Mouse (Mus musculus) testis, postnatal 14 days (tissue): ENCODE measurements around the gene Hlx.

Experiments used
- DNase-seq: peaks from one replicate; pipeline ENCODE4 v3.0.0; 2021; ENCODE audit warnings: low spot score

Hlx gene

DNA sequence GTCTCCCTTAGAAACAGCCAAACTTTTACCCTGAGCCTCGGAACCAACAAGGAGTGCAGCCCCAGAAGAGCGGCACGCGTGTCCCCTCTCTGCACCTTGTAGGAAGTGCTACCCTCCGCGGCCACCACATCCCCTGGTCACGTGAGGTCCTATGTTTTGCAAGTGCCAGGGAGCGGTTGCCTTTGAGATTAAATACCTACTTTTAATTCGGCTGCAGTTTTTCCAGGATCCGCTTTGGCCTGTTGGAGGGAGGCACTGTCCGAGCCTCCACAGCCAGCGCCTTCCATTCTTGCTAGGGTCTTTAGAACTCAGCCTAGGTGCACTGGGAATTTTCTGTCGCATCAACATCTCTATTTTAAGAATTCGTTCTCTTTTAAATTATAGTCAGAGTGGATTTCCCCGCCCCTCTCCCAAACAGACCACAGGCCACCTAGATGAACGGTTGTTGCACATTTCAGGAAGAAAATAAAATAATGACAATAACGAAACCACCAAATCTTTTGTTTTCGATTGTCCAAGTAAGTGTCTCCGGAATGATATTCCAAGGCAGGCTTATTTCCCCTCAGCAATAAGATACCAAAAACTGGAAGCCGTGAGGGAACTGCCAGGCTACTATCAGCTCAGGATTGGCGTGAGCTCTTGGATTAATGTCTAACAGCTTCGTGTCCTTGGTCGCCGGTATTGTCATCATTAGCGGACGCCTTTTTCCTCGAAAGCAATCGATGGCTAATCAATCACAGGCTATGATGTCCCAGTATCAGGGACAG, 1.1 kb upstream of the Hlx start:
- no peak for DNase-seq

DNA sequence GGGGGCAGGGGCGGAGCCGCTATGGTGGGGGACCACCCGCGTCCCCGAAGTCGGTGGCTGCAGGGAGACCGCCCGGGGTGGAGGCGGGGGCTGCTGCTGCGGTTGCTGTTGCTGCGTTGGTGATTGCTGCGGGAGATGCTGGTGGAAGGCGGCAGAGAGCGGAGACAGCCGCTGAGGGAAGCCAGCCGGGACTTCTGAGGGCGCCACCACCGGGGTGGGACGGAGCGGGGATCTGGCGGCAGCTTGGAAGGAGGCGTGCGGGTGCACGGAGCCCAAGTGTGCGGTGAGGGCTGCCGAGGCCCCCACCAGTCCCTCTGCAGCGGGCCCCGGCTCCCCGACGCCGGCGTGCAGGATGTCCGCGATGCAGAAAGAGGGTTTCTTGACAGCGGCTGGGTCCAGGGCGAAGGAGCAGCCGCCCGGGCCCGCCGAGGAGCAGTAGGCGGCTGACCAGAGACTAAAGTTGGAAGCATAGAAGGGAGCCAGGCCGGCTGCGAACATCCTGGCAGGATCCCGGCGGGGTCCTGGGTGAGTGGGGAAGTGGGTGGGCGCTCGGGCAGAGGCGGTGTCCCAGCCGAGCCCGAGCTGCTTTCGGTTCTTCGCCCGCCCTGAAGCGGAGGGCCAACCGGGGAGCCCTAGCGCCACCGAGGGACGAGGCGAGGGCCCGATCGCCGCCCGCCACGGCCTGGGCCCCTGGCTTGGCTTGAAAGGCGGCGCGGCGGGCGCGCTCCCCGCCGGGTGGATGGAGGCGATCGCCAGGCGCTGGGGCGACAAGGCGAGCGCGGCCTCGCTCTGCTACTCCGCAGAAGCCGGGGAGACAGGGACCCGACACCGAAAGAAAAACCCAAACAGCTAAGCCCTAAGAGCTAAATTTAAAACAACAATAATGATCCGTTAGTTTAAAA, 524 bp downstream of the Hlx start:
- no peak for DNase-seq

DNA sequence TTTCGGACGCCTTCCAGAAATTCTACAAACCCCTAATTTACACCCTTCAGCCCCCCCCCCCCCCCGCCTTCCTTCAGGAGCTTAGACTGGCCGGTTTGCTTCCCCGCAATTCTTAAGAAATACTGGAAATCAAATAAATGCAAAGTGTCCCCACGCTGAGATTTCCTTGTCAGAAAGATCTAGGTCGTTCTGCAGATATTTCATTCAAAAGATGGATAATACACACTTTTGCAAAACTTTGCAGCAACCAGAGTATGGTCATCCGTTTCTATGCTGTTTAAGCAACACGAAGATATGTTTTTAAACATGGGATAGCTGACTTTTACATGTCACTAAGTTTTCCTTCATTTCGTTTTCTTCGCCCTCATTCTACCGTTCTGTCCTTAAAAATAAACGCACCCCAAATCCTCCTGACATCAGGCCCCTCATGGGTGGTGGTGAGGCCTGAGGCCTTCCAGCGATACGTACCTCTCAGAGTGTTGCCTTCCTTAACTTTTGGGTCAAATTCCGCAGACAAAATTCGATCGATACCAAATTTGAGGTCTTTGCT, 1.3 kb downstream of the Hlx start:
- no peak for DNase-seq

DNA sequence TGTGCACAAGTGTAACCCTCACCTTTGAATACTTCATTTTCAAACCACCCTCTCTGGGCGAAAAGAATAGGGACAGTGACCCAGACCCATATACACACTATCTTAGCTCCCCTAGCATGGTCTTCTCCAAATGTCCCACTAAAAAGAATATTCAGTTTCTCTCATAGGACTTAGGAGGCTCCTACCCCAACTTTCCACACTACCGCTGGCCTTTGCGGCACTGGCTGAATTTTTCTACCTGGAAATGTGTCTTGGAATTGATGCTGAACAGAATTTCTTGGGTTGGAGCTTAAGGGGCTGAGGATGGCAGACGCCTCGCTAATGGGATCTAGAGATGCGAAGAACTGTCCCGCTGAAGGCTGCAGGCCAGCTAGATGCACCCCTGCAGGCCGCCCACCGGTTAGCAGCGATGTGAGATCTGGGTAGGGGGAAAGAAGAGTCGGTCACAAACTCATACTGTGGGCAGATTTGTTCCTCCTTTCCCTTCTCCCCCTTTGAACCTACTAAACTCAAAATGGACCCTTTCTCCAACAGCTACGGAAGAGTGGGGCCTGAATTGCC, 1.9 kb downstream of the Hlx start:
- DNase-seq: no peak

DNA sequence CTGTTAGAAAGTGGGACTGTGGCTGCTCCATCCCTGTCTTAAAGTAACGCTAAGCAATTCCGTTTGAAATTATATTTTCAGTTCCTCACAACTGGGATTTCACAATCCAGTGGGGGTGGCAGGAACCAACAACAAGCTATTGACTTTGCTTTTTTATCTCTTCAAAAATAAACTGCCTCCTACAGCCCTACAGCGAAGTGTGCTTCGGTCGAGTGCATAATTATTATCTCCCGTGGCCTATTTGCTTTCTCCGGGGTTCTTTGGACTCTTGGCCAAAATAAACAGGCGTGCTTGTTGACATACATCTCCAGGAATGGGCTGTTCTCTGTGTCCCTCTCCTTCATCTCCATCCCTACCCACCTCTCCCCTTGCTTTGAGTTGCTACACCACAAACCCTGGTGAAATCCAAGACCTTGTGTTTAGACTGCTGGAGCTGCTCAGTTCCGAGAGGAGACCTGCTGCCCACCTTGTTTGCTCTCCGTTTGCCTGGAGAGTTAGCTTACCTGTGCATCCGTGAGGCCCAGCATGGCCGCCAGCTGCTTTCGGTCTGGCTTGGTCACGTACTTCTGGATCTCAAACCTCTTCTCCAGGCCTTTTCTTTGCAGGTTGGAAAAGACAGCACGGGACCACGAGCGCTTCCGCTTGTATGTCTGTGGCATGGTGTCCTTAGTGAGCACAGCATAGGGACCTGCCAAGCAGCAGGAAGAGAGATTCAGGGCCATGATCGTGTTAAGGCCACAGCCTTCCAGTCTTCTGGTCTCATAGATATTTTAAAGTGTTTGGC, 2.9 kb downstream of the Hlx start:
- no peak for DNase-seq

DNA sequence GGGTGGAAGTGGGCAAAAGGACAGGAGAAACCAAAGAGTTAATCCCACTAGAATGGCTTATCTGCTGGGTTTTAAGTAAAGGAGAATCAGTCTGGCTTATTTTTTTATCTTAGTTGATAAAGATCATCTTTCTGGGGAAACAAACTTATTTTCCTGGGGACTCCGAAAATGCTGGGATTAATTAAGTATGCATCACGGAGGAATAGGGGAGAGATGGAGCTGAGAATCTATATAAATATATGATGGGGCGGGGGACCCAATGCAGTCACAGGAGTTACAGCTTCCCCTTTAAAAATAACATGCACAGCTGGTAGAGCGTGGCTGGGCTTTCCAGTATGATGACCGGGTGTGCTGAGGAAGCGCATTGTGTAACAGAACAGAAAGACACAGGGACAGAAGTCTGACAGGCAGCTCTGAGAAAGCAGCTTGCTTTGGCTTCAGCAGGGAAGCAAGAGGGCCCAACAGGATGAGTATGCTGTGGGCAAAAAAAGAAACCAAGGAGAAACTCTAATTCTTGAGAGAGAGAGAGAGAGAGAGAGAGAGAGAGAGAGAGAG, 3.8 kb downstream of the Hlx start:
- no peak for DNase-seq

DNA sequence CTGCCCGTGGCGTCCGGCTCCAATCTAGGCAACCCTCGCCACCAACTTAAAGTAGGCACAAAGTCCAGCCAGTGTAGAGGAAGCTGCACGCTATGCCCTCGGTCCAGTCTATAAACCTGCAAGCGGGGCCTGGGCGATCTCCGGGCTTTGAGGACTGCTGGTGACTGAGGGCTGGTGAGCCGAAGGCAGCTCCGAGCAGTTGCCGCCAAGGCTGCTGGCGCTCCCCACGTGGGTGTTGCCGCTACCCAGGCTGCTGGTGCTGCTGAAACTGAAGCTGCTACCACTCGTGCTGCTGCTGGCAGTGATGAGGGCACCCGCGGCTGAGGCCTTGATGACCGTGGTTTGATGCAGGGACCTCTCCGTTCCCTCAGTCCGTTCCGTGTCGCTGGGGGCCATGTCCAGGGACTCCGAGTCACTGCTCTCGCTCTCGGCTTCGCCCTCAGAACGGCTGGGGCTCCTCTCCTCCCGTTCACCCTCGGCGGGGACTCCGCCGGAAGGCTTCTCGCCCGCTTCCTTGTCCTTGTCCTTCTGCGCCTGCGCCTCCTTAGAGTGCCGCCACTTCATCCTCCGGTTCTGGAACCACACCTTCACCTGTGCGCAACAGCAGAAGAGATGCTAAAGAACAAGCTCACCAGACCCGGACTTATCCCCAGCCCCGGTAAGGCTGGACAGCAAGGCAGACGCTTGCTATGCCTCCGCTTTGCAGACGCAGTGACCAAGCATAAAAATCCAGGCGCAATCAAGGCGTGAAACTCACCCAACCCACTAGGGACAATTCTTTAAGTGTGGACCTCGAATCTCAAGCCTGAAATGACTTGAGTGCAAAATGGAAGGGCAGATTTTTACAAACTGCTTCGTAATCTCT, 4.8 kb downstream of the Hlx start:
- no peak for DNase-seq

DNA sequence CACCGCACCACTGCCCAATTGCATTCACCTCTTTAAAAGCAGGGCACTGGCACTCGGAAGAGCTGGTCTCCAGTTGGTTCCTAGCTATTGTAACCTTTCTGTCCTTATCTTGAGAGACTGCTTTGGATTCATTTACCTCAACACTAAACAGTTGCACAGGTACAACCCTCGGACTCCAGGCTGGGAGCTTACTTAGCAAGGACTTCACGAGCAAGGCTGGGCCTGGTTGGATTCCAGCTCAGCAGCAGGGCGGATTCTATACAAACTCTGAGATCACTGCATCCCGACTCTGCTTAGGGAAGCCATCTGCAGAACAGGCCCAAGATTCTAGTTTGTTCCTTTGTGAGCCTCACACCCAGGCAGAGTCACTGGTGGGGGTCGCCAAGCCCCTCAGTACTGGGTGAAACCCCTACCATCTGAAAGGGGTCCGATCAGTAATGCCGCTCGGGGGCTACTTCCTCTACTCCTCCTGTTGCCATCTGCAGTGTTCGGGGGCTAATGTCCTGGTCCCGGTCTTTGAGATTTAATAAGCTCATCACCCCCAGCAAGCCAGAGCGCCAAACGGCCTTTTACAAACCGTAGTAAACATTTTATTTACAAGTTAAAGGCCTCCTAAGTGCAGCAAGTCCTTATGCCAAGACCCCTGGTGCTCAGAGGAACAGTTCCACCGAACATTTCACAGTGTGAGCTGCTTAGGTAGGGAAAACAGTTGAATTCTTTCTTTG, 5.7 kb downstream of the Hlx start:
- no peak for DNase-seq

DNA sequence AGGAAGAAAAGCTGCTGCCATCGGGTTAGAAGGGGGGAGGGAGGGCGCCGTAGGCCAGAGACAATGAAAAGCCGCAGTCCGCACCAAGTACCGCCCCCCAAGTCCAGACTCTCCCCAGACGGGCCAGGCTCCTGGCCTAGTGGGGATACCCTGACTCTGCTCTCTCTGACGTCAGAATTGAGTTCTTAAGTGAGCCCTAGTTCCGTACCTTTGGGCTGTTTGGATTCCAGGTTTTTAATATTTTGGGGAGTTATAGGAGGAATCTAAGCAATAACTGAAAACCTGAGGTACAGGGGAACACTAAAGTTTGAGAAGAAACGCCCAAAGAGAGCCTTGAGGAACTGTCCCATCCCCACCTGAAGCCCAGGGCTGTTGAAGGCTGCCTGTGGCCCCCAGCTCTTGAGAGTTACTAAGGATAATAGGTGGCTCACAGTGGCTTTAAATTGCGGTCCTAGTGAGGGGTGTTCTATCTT, 7.1 kb downstream of the Hlx start:
- DNase-seq: no peak

DNA sequence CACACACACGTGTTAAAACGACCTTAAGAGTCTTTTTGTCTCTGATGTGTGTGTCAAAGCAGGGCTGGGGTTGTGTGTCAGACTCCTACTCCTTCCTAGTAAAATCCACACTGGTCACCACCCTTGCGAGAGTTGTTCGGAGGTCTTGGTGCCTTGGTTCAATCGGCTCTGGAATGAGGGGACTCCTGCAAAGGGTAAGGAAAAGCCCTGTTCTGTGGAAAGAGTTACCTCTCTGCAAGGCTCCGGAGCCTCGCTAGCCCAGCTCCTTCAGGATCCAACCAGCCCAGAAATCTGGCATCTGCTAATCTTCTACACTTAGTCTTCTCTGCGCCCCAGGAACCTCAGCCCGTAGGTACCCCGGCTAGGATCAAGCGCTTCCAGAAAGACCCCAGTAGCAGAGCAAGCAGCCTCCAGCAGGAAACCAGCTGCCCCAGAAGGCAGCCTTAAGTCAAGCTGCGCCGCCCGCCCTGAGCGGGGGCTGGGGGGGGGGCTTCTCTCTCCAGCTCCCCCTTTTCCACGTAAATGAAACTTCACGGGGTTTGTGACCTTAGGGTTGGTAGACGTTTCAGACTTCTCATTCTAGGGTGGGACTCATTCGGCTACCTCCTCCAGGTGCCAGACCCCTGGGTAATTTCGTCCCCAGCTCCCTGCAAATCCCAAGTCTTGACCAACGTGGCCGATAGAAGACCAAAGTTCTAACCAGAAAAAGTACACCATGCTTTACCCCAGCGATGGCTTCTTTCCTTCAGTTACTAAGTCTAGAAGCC, 7.7 kb downstream of the Hlx start:
- no peak for DNase-seq

DNA sequence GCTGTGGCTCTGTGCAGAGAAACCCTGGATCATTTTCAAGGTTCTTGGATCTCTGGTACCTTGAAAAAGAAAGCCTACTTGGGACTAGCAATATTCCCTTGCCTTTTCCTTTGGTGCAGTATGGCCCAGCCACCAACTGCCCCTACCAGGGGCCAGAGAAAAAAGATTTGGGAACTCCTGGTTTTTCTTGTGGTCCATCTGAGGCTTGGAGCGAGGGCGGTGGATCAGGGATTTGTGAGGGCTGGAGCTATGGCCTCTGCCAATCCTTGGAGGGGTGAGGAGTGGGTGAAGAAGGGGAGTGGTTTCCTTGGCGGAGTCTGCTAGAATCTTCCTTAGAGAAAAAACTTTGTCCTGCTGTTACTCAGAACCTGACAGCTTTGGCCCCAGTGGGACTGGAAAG, 8.5 kb downstream of the Hlx start:
- DNase-seq: no peak

DNA sequence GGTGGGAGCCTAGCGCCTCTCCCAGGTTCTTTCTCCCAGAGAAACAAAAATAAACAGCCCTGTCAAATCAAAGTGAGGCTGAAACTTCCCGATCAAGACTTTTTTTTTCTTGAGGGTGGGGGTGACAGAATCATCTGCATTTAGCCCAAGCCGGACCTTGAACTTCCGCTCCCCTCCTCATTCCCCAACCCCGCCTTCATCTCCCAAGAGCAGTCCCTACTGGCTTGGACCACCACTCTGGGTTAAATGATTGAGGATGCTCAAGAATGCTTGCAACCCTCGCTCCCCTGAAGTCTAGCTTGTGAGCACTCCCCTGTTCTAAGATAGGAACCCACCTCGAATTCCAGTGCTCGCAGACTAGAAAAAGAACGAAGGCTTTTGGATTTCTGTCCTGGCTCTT, 11.3 kb downstream of the Hlx start:
- no peak for DNase-seq

DNA sequence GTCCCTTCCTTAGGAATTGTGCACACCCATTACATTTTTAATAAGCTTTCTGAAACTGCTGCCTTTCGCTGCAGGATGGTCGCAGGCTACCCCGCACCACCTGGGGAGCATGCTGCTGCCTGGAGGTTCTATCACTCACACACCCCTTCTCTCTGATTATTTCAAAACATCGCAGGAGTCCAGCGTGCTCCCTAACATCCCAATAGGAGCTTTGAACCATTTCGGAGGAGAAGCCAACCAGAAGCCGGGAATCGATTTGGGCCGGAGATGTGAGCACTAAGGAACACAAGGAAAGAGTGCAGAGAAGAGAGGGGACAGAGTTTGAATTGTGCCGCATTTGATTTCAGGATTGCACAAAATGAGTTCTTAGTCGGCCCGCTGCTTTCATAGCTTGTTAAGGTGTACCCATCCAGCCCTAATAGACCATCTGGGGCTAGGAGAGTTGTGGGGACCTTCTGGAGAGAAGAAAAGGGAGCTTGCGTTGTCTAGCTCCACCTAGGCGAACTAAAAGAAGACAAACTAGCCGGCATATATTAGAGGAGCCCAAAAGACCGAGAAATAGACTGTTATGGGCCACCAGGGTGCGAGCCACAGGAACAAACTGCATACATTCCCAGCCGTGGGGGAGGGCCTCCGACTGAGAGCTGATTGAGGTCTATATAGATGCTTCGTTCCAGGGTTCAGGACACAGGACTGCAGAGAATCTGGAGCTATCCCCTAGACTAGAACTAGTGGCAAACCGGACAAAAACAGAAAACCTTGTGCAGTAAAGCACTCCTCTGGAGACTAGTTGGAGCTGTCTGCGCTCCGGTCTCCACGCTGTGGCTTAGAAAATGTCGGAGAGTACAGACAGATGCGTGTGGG, 12.0 kb downstream of the Hlx start:
- no peak for DNase-seq

DNA sequence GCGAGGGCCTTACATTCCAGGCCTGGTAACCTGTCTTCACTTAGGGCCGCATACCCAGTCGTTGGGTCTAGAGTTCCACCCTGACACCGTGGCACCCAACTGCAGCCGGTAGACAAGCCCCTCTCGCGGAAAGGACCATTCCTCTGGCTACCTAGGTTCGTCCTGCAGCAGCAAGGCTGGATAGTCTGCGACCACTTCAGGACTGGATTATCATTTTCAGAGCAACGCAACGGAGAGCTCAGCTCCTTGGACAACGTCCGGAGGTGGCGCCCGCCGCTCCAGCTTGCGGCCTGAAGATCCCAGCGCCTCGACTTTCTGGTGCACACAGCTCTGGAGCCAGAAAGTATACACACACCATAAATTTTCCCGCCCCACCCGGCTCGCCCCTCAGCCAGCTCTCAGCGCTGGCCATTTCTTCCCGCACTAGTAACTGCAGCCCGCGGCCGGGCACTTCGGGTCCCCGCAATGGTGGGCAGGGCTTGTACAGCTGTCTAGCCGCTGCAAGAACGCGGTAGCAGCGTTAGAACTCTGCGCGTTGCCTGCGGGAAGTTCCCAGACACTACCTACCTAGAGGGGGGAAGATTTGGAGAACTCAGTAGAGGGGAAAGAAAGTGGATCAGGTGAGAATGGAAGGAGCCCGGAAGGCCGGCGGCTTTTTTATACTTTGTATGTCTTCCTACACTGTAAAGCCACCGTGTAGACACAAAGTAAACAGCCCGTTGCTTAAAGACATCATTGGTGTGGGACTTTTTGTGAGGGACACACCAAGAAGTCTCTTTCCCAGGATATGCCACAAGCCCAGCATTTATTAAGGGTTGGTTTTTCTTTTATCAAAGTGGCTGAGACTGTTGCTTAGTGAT, 13.9 kb downstream of the Hlx start:
- DNase-seq: no peak

DNA sequence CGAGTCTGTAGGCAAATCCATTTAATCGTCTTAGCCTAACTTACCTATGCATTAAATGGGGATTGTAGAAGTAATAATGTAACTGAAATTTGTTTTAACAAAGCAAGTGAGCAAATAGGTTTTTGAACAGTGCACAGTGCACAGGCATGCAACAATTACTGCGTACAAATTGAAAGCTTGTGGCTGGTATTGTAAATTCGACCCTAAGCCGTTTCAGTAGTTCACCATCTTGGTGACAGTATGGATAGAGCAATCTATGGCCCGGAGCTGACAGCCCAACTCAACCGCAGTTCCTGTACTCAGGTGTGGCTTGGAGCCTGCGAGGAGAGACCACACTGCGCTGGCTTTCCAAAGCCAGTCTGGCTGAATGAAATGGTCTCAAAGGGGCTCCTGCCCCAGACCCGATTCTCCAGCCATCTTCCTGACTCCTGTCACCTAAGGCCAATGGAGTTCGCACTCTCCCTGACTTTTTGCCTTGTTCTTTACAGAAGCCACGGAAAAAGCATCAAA, 14.7 kb downstream of the Hlx start:
- DNase-seq: no peak

DNA sequence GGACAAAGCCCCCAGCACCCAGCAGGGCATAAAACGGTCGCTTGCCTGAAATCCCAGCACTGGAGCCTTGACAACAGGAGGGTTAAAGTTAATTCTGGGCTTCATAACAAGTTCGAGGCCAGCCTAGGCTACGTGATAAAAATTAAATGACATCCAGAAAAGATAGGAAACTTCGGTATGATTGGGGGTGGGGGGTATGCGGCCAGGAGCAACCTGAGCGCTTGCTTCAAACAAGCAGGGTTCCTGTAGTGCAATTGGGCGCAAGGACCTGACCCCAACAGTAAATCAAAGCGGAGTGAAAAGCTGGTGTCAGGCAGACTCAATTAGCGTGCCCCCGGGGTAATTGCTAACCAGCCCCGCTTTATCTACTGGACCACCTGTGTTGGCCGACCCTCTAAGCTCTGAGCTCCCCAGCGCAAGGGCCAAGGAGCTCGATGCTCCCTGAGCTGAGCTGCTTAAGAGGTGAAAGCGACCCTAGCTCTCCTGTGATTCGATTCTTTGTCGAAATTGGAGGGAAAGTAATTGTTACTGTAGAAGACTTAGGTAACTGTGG, 15.3 kb downstream of the Hlx start:
- DNase-seq: no peak

DNA sequence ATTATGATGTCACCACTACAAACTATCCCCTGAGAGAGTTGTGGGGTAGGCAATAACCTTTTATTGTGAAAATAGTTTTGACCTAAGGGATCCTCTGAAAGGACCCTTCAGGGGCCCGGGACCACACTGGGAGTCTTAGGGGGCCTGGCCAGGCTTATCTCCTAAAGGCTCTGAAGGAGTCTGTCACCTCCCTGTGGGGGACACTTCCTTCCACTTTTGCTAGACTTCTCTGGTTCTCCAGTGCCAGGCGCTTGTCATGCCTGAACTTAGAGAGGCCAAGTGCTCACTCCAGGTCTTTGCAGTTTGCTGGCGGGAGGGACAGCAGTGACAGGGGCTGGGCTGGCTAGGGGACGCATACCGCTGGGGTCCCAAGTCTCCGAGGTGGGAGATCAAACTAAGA, 16.3 kb downstream of the Hlx start:
- no peak for DNase-seq
